Mouse (Mus musculus) ES-E14 (cell line): Measurements from ENCODE around the gene Rgs3. TPM values are rescaled to one million over a fixed set of nuclear protein-coding genes. Genes with fewer than 3 reads are reported as not detected.

ENCODE experiments used
- DNase-seq: peaks from one replicate; pipeline ENCODE4 v3.0.0-alpha.2; 2013; ENCODE audit warnings: low read depth, low spot score
- H3K27ac ChIP-seq: 2 replicates; pipeline ENCODE4 v1.5.1; 2012; ENCODE audit warnings: low read depth, mild to moderate bottlenecking, low read length, moderate library complexity, mixed read lengths; ENCODE audit not compliant: poor library complexity, insufficient read depth, severe bottlenecking
- H3K36me3 ChIP-seq: 2 replicates; pipeline ENCODE4 v1.6.1; 2012; ENCODE audit warnings: mild to moderate bottlenecking, low read length, moderate library complexity, mixed read lengths; ENCODE audit not compliant: control insufficient read depth, poor library complexity, insufficient read depth, severe bottlenecking
- H3K4me1 ChIP-seq, 2 experiments: fragments of 150-350 bp in 1 of 2; sonication (generic) in 1 of 2; 2 replicates each; pipeline ENCODE4 v1.6.1; 2012; ENCODE audit warnings: low read length in 2 of 2, mild to moderate bottlenecking in 1 of 2, mixed read lengths in 1 of 2; ENCODE audit not compliant: control insufficient read depth in 2 of 2, insufficient read depth in 2 of 2, poor library complexity in 1 of 2
- H3K4me3 ChIP-seq, 2 experiments: fragments of 150-350 bp in 1 of 2; sonication (generic) in 1 of 2; 2 replicates each; pipeline ENCODE4 v1.5.1; 2012; ENCODE audit warnings: low read length in 2 of 2, low read depth in 1 of 2, mild to moderate bottlenecking in 1 of 2, mixed read lengths in 1 of 2; ENCODE audit not compliant: insufficient read depth in 1 of 2, poor library complexity in 1 of 2, severe bottlenecking in 1 of 2
- H3K9ac ChIP-seq: 2 replicates; pipeline ENCODE4 v1.6.1; 2012; ENCODE audit warnings: low read depth, mild to moderate bottlenecking, low read length, mixed read lengths; ENCODE audit not compliant: poor library complexity, insufficient read depth, severe bottlenecking
- H3K9me3 ChIP-seq: fragments of 150-350 bp; sonication (generic); 2 replicates; pipeline ENCODE4 v1.6.1; 2012; ENCODE audit warnings: low read depth, mild to moderate bottlenecking, low read length; ENCODE audit not compliant: control insufficient read depth, insufficient read depth
- CHD2 ChIP-seq: IDR thresholded peaks from 2 replicates; pipeline ENCODE4 v1.6.1; 2014; ENCODE audit warnings: mild to moderate bottlenecking, low read depth, low read length, inconsistent platforms
- HCFC1 ChIP-seq: IDR thresholded peaks from 2 replicates; pipeline ENCODE4 v1.6.1; 2012; ENCODE audit warnings: low read length, inconsistent platforms, borderline replicate concordance; ENCODE audit not compliant: insufficient read depth
- MAFK ChIP-seq: IDR thresholded peaks from 2 replicates; pipeline ENCODE4 v1.6.1; 2014; ENCODE audit warnings: mild to moderate bottlenecking, low read depth, low read length, inconsistent platforms; ENCODE audit not compliant: insufficient read depth
- ZC3H11A ChIP-seq: IDR thresholded peaks from 2 replicates; pipeline ENCODE4 v1.6.1; 2012; ENCODE audit warnings: low read depth, mild to moderate bottlenecking, inconsistent platforms, low read length, borderline replicate concordance
- ZNF384 ChIP-seq: IDR thresholded peaks from 2 replicates; pipeline ENCODE4 v1.6.1; 2012; ENCODE audit warnings: low read depth, low read length, inconsistent platforms
- in situ Hi-C, 2 experiments: fragments of 600-800 bp; cut with MboI; formaldehyde crosslinking; loops; one replicate each; pipeline ENCODE4 v1.15.1; 2025; ENCODE audit warnings: low sequenced_read_pairs in 2 of 2, inconsistent platforms in 1 of 2; ENCODE audit not compliant: unreplicated experiment in 2 of 2
- total RNA-seq: library from RNA; depleted of rRNA; stranded (reverse); fragments of 300-350 nt; gene quantifications from 2 replicates; pipeline ENCODE4 v1.2.3, GENCODE M21; 2012

Rgs3 gene
- total RNA-seq, 1 experiment, result 10.0 TPM

DNA sequence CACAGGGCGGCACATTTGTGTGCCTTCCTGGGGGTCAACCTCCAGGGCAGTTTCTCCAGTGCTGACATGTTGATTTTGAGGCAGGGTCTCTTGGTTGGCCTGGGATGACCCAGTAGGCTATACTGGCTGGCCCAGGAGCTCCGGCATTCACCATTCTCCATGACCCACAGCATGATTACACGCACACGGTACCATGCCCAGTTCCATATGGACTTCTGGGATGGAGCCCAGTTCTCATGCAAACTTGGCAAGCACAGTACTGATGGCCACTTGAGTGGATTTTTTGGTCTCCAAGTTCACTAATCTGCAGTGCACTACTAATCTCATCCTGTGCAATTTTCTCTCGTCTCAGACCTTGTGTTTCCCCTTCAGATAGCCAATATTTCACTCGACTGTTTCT lies 8.0 kb downstream of the Rgs3 start:
- H3K4me3 ChIP-seq, result no peak overlapping the region
- no peak overlapping the region for H3K27ac ChIP-seq
- in situ Hi-C loops, result loop anchor here (10.0 to 25.0 kb wide), 2 partner anchors 127 to 195 kb away; no protein-coding TSS in a partner anchor
- H3K9ac ChIP-seq, result no peak overlapping the region
- no peak for DNase-seq
- H3K9me3 ChIP-seq, result no peaks in the 10 kb centered on the region
- H3K4me1 ChIP-seq, result no peaks in the 10 kb centered on the region
- H3K36me3 ChIP-seq, result no peaks in the 10 kb centered on the region
- TF ChIP-seq ZNF384 (no peak), MAFK (no peak), HCFC1 (no peak), ZC3H11A (no peak)

DNA sequence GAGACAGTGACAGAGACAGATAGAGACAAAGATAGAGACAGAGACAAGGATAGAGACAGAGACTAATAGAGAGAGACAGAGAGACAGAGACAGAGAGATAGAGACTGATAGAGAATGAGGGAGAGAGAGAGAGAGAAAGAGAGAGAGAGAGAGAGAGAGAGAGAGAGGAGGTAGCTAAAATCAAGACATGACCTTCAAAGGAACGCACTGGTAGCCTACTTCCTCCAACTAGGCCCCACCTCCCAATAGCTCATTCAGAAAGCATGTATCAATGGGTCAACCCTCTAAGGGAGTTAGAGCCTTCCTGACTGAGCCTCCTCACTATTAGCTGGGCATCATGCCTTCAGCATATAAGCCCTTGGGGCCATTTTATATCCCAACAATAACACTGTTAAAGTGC lies 8.7 kb downstream of the Rgs3 start:
- in situ Hi-C loops, result loop anchor here (10.0 to 25.0 kb wide), 2 partner anchors 126 to 194 kb away; no protein-coding TSS in a partner anchor
- H3K27ac ChIP-seq, result no peak overlapping the region
- H3K9ac ChIP-seq, result no peak overlapping the region
- H3K9me3 ChIP-seq, result no peaks in the 10 kb centered on the region
- TF ChIP-seq HCFC1 (no peak), CHD2 (no peak), MAFK (no peak)
- H3K36me3 ChIP-seq, result no peaks in the 10 kb centered on the region
- DNase-seq, result no peak
- no peak overlapping the region for H3K4me3 ChIP-seq
- H3K4me1 ChIP-seq, result no peaks in the 10 kb centered on the region

DNA sequence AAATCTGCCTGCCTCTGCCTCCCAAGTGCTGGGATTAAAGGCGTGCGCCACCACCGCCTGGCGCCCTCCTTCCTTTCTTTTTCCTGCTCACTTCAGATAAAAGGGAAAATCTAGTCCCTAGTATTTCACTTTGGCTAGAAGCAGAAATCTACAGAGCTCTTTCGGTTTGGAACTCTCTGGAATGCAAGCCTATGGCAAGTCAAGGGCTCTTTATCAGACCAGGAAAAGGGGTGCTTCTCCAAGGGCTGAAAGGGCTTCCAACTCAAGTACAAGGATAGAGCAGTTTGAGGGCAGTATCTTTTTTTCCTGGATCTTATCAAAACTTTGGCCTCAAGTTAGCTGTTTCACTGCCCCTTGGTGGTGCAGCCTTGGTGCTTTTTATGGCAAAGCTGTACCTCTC lies 10.0 kb downstream of the Rgs3 start:
- TF ChIP-seq MAFK (no peak), ZC3H11A (no peak), HCFC1 (no peak), ZNF384 (no peak), CHD2 (no peak)
- Histone ChIP-seq H3K27ac (no peak overlapping the region), H3K9me3 (no peaks in the 10 kb centered on the region), H3K4me1 (no peaks in the 10 kb centered on the region), H3K9ac (no peak overlapping the region), H3K4me3 (no peak overlapping the region), H3K36me3 (no peaks in the 10 kb centered on the region)
- DNase-seq, result no peak
- in situ Hi-C loops, result loop anchor here (10.0 to 25.0 kb wide), 2 partner anchors 125 to 193 kb away; no protein-coding TSS in a partner anchor

DNA sequence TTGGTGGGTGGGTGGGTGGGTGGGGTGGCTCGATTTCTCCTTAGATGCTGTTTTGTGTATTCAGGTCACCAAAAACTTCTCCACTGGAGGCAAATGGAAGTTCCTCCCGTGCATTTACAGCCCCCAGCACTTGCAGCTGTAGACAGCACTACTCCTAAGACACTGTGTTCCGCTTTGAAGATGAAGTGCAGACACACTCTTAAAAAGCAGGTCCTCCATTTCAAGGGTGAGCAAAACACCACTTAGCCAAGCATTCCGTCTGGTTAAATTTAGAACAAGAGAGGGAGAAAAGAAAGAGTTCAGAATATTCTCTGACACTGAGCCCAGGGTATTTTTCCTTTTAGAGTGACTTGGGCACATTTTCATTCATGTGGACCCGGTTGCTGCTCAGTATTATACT lies 10.4 kb downstream of the Rgs3 start:
- TF ChIP-seq MAFK (no peak), HCFC1 (no peak), ZC3H11A (no peak), CHD2 (no peak), ZNF384 (no peak)
- H3K4me1 ChIP-seq, result no peaks in the 10 kb centered on the region
- H3K27ac ChIP-seq, result no peak overlapping the region
- no peaks in the 10 kb centered on the region for H3K36me3 ChIP-seq
- H3K9ac ChIP-seq, result no peak overlapping the region
- no peak for DNase-seq
- no peaks in the 10 kb centered on the region for H3K9me3 ChIP-seq
- H3K4me3 ChIP-seq, result no peak overlapping the region
- in situ Hi-C loops, result loop anchor here (25.0 kb wide), 1 partner anchor 192 kb away; no protein-coding TSS in a partner anchor
